In the genomic region with DNA sequence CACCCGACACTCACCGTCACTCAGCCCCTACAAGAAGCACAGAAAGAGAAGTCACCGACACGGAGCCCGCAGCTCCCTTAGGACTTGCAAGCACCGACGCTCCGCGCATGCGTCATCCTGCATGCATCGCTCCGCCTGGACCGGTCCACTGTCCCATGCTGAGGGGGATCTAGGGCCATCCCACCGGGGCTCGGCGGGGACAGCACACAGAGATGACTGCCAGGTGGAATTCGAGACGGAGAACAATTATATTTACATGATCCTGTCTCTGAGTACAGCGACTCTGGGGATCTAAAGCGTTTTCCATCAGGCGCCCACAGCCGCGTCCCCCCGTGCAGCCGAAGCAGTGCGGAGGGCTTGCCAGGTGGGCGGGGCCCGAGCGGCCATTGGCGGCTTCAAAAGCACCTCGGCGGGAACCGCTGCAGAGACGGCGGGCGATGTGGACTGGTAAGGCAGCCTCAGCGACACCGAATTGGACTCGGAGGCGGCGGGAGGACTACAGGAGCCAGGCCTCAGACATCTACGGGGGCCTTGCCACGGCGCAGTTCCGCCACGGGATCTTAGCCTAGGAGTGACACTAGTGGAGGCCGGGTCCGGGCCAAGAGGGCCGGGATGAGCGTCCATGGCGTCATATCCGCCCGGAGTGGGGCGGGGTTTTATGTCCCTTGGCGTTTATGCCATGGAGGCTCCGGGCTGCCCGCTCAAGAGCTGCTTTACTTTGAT, we compare ENCODE assay signal across 8 mouse cellular contexts. TPM values are rescaled to one million over a fixed set of nuclear protein-coding genes. Genes with fewer than 3 reads are reported as not detected.
A peak's percentile ranks its signal among the peaks of the same experiment; 100 is the strongest.
DNase-seq lines count a peak whose midpoint lies in the region; ATAC-seq and TF ChIP-seq lines count a peak whose summit lies in the region.

A gene (minus strand): TSS at position 119 of the 723 bp plus-strand sequence.
A gene (plus strand): TSS at position 394 of the 723 bp plus-strand sequence.

- H3K9me3 ChIP-seq in G1E (replicated peaks) = no peaks in the 10 kb centered on the region
- no peaks in the 10 kb centered on the region for H3K9me3 ChIP-seq in forebrain, embryonic 16.5 days (ENCODE audit: control insufficient read depth, low read length)
- H3K9me3 ChIP-seq in lung, embryonic 14.5 days (ENCODE audit: low read depth, low read length) = no peaks in the 10 kb centered on the region

- peak within 1 kb of the TSS; percentile 89 for H3K4me3 ChIP-seq in G1E (ENCODE audit: low read depth, low read length)
- peak within 1 kb of the TSS; percentile 57 for H3K4me3 ChIP-seq in forebrain, embryonic 16.5 days (replicated peaks; ENCODE audit: low read length)
- H3K4me3 ChIP-seq in layer of hippocampus, adult 2 months = peak within 1 kb of the TSS; percentile 74
- peak within 1 kb of the TSS; percentile 77 for H3K4me3 ChIP-seq in lung, embryonic 14.5 days (ENCODE audit: low read depth, low read length)
- H3K4me3 ChIP-seq in olfactory bulb, adult 2 months (ENCODE audit: insufficient read depth, low read depth, low read length) = peak within 1 kb of the TSS; percentile 73
- peak within 1 kb of the TSS; percentile 77 for H3K4me3 ChIP-seq in thymus, adult 2 months (ENCODE audit: control insufficient read depth, insufficient read depth, low read length)

- H3K27me3 ChIP-seq in G1E (ENCODE audit: insufficient read depth, low read length) = no peaks in the 10 kb centered on the region
- no peaks in the 10 kb centered on the region for H3K27me3 ChIP-seq in forebrain, embryonic 16.5 days (replicated peaks; ENCODE audit: control insufficient read depth, insufficient read depth, low read length)
- H3K27me3 ChIP-seq in lung, embryonic 14.5 days (ENCODE audit: insufficient read depth, low read length) = no peaks in the 10 kb centered on the region
- H3K27me3 ChIP-seq in thymus, adult 2 months (ENCODE audit: control insufficient read depth, insufficient read depth, low read length) = no peaks in the 10 kb centered on the region

- peak within 1 kb of the TSS; percentile 81 for H3K27ac ChIP-seq in forebrain, embryonic 16.5 days (ENCODE audit: low read length)
- H3K27ac ChIP-seq in layer of hippocampus, adult 2 months = peak within 1 kb of the TSS; percentile 99
- peak within 1 kb of the TSS; percentile 84 for H3K27ac ChIP-seq in lung, embryonic 14.5 days (ENCODE audit: low read depth)
- peak within 1 kb of the TSS; percentile 94 for H3K27ac ChIP-seq in olfactory bulb, adult 2 months (ENCODE audit: insufficient read depth, low read depth, low read length)
- H3K27ac ChIP-seq in thymus, adult 2 months (ENCODE audit: control insufficient read depth, insufficient read depth, low read length) = peak within 1 kb of the TSS; percentile 42

- intact Hi-C loops in heart, postnatal 36 days (cut with DNase I) = loop anchor here (5.0 kb wide), 1 partner anchor 61 kb away; no protein-coding TSS in a partner anchor

- H3K4me1 ChIP-seq in G1E (ENCODE audit: insufficient read depth, low read depth, low read length) = peaks cover 33% of the 10 kb centered on the region
- H3K4me1 ChIP-seq in forebrain, embryonic 16.5 days (replicated peaks; ENCODE audit: control insufficient read depth, insufficient read depth, low read length) = peaks cover 10% of the 10 kb centered on the region
- H3K4me1 ChIP-seq in lung, embryonic 14.5 days (ENCODE audit: insufficient read depth) = no peaks in the 10 kb centered on the region
- no peaks in the 10 kb centered on the region for H3K4me1 ChIP-seq in olfactory bulb, adult 2 months (ENCODE audit: control insufficient read depth, insufficient read depth, low read length)
- peaks cover 18% of the 10 kb centered on the region for H3K4me1 ChIP-seq in thymus, adult 2 months (replicated peaks; ENCODE audit: control insufficient read depth, insufficient read depth, low read length)

- H3K4me2 ChIP-seq in forebrain, embryonic 16.5 days (ENCODE audit: low read length) = peak within 1 kb of the TSS; percentile 85
- peak within 1 kb of the TSS; percentile 63 for H3K4me2 ChIP-seq in lung, embryonic 14.5 days

- 0% methylated on average over 57 of the region's 57 CpGs for WGBS in forebrain, embryonic 16.5 days
- whole genome bisulfite sequencing in lung, embryonic 14.5 days = under 1% methylated on average over 57 of the region's 57 CpGs
- WGBS in olfactory bulb, adult 2 months = under 1% methylated on average over 57 of the region's 57 CpGs
- WGBS in thymus, adult 2 months = under 1% methylated on average over 57 of the region's 57 CpGs

- peak; percentile 85 for ATAC-seq in G1E (ENCODE audit: extremely low read depth, insufficient number of reproducible peaks, low FRiP score, poor library complexity, severe bottlenecking)
- ATAC-seq in forebrain, embryonic 16.5 days = peak; percentile 96
- ATAC-seq in lung, embryonic 14.5 days (ENCODE audit: insufficient read depth) = peak; percentile 97

- peak within 1 kb of the TSS; percentile 72 for H3K9ac ChIP-seq in forebrain, embryonic 16.5 days (replicated peaks; ENCODE audit: low read depth, low read length)
- peak within 1 kb of the TSS; percentile 74 for H3K9ac ChIP-seq in lung, embryonic 14.5 days

- peak; percentile 95 for TF ChIP-seq POLR2A in olfactory bulb, adult 2 months (IDR thresholded peaks at IDR 0.05; ENCODE audit: insufficient read depth, low read depth, low read length)
- TF ChIP-seq POLR2A in thymus, adult 2 months (IDR thresholded peaks at IDR 0.05; ENCODE audit: control insufficient read depth, extremely low read depth, insufficient read depth, low read length, poor library complexity) = peak; percentile 75; the same call in 1 of the 2 replicates

- H3K36me3 ChIP-seq in G1E (replicated peaks) = peaks cover 60% of the 10 kb centered on the region
- H3K36me3 ChIP-seq in forebrain, embryonic 16.5 days (ENCODE audit: control insufficient read depth, insufficient read depth) = no peaks in the 10 kb centered on the region
- H3K36me3 ChIP-seq in lung, embryonic 14.5 days (ENCODE audit: insufficient read depth) = peaks cover 21% of the 10 kb centered on the region
- H3K36me3 ChIP-seq in thymus, adult 2 months (ENCODE audit: control insufficient read depth, insufficient read depth, low read length) = peaks cover under 1% of the 10 kb centered on the region; the same call in 1 of the 2 replicates

- TF ChIP-seq CTCF in G1E (IDR thresholded peaks at IDR 0.05; ENCODE audit: low read depth, low read length) = no peak
- no peak; the same call in 1 of the 2 replicates for TF ChIP-seq CTCF in layer of hippocampus, adult 2 months (conservative IDR thresholded peaks at IDR 0.05)
- no peak for TF ChIP-seq CTCF in lung, embryonic 14.5 days (IDR thresholded peaks at IDR 0.05; ENCODE audit: low read depth)
- no peak for TF ChIP-seq CTCF in olfactory bulb, adult 2 months (IDR thresholded peaks at IDR 0.05; ENCODE audit: insufficient read depth, low read depth, low read length)
- TF ChIP-seq CTCF in thymus, adult 2 months (IDR thresholded peaks at IDR 0.05; ENCODE audit: borderline replicate concordance, control insufficient read depth, extremely low read depth, insufficient read depth, low read length, poor library complexity) = 0 out of 2 replicates have a peak, but pooled peaks have one; percentile 6

- DNase-seq in G1E (ENCODE audit: low spot score) = peak; percentile 86
- peak; percentile 91 to 96 for DNase-seq in cerebellum, adult 18-20 months
- peak; percentile 90 to 97 for DNase-seq in heart, postnatal 36 days
- DNase-seq in layer of hippocampus, adult 2 months (ENCODE audit: low spot score in 2 of 2) = peak; percentile 83 to 87
- peak; percentile 98 for DNase-seq in lung, embryonic 14.5 days
- peak; percentile 89 for DNase-seq in thymus, adult 2 months

RNA-seq across cellular contexts. Expression of the first gene that starts in this region (rescaled TPM):
- 11.1 and 17.0 TPM in 2 replicates for total RNA-seq in G1E (2014; fragmentation: Nextera tagmentation)
- total RNA-seq in G1E (2017) = 81.3 and 123 TPM in 2 replicates
- polyA plus RNA-seq in G1E (2012) = 33.9 and 39.7 TPM in 2 replicates
- 28.6 and 30.8 TPM in 2 replicates for polyA plus RNA-seq in forebrain, embryonic 16.5 days (2015; fragmentation: Nextera tagmentation; extraction: Ambion mirVana)
- 10 to 100 TPM; 63.5 to 72.1 TPM for total RNA-seq in heart, postnatal 36 days (2021)
- 10 to 100 TPM; 11.9 to 13.5 TPM for total RNA-seq in layer of hippocampus, adult 2 months (2021)
- 88.2 and 92.6 TPM in 2 replicates for polyA plus RNA-seq in lung, embryonic 14.5 days (2014; fragmentation: Nextera tagmentation; extraction: Ambion mirVana)
- polyA plus RNA-seq in olfactory bulb, adult 2 months (2012; ENCODE audit: insufficient read depth, insufficient read length, low replicate concordance, missing spikeins) = not detected in 2 replicates
- 16.2 and 18.9 TPM in 2 replicates for polyA plus RNA-seq in thymus, adult 2 months (2012; rRNA removed)

RNA-seq across cellular contexts. Expression of the second gene that starts in this region (rescaled TPM):
- total RNA-seq in G1E (2014; fragmentation: Nextera tagmentation) (69.8 and 89.7 TPM in 2 replicates), G1E (2017) (49.2 and 51.8 TPM in 2 replicates)
- polyA plus RNA-seq in G1E (2012) = 4.9 and 11.2 TPM in 2 replicates
- 13.5 and 15.2 TPM in 2 replicates for polyA plus RNA-seq in forebrain, embryonic 16.5 days (2015; fragmentation: Nextera tagmentation; extraction: Ambion mirVana)
- under 1 TPM; 0.95 to 1.00 TPM for total RNA-seq in heart, postnatal 36 days (2021)
- 1 to 10 TPM; 1.5 to 1.7 TPM for total RNA-seq in layer of hippocampus, adult 2 months (2021)
- polyA plus RNA-seq in lung, embryonic 14.5 days (2014; fragmentation: Nextera tagmentation; extraction: Ambion mirVana) = 53.9 and 58.9 TPM in 2 replicates
- not detected in 2 replicates for polyA plus RNA-seq in olfactory bulb, adult 2 months (2012; ENCODE audit: insufficient read depth, insufficient read length, low replicate concordance, missing spikeins)
- polyA plus RNA-seq in thymus, adult 2 months (2012; rRNA removed) = 20.5 and 22.7 TPM in 2 replicates

Comparison
In these comparisons a context has a peak if more than half of its experiments do, and no peak if none do; other contexts are left out.
1. Peak in every context shown above with its lines: DNase-seq, ATAC-seq, H3K4me3 ChIP-seq and H3K27ac ChIP-seq.
2. RNA of the second gene that starts in this region (total RNA-seq): 49.2 to 89.7 TPM in G1E; 1.5 to 1.7 TPM in layer of hippocampus, adult 2 months and 0.95 to 1.00 TPM in heart, postnatal 36 days; every median in the first group is over 10 times any median in the second.
3. RNA of the first gene that starts in this region (polyA plus RNA-seq): 88.2 to 92.6 TPM in lung, embryonic 14.5 days, 33.9 to 39.7 TPM in G1E, 28.6 to 30.8 TPM in forebrain, embryonic 16.5 days and 16.2 to 18.9 TPM in thymus, adult 2 months; not detected in olfactory bulb, adult 2 months; every median in the first group is over 10 times any median in the second.
4. H3K27ac ChIP-seq: peak in every context shown above with its lines; median percentile 99 in layer of hippocampus, adult 2 months; 94 in olfactory bulb, adult 2 months; 84 in lung, embryonic 14.5 days; 81 in forebrain, embryonic 16.5 days; 42 in thymus, adult 2 months.